Mouse (Mus musculus) cerebellum, adult 2 months (tissue): ENCODE results near the gene Tfeb.

Experiments used
- CTCF ChIP-seq: fragments of 200-500 bp; IDR thresholded peaks from 2 replicates; pipeline ENCODE4 v1.5.1; 2011; ENCODE audit warnings: low read depth, mild to moderate bottlenecking, control low read depth, low read length, moderate library complexity, borderline replicate concordance; ENCODE audit not compliant: insufficient read depth
- POLR2A ChIP-seq: fragments of 200-500 bp; IDR thresholded peaks from 2 replicates; pipeline ENCODE4 v1.6.1; 2011; ENCODE audit warnings: low read length, control low read depth, borderline replicate concordance; ENCODE audit not compliant: insufficient read depth

- TF ChIP-seq POLR2A (no peak), CTCF (no peak)
These were observed 38.7 kb upstream of the Tfeb start for GRCm38 (mm10) chr17:47698156-47698555.
